Mouse (Mus musculus) lung, adult 2 months (tissue): ENCODE measurements around the gene Lrrtm3.

Source experiments
- CTCF ChIP-seq: fragments of 200-500 bp; IDR thresholded peaks from 2 replicates; pipeline ENCODE4 v1.5.1; 2011; ENCODE audit warnings: mild to moderate bottlenecking, low read length, control low read depth; ENCODE audit not compliant: insufficient read depth
- POLR2A ChIP-seq: fragments of 200-500 bp; IDR thresholded peaks from 2 replicates; pipeline ENCODE4 v1.6.1; 2011; ENCODE audit warnings: low read depth, mild to moderate bottlenecking, control low read depth, low read length, borderline replicate concordance; ENCODE audit errors: extremely low read depth

DNA sequence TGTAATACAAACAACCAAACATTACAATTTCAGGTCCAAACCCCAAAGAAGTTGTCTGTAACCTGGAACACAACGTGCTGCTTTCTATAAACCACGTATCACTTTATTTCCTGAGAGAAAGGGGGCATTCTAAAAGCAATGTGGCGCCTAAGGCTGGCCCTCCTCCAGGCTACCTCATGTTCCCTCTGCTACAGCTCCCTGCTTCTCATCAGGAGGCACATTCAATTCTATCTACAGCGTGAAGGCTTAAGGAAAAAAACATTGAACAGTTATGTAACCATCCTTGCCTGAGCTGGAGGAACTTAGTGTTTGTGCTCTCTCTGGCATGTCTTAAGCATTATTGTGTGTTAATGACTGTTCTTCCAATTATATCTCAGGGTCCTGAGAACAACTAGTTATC lies 142.8 kb downstream of the Lrrtm3 start:
- TF ChIP-seq CTCF (no peak), POLR2A (no peak)
